Mouse (Mus musculus): ENCODE data around the gene Naa50. TPM values are rescaled to one million over a fixed set of nuclear protein-coding genes. Genes with fewer than 3 reads are reported as not detected.

Gene Naa50
- polyA plus RNA-seq, 1 experiment from 2014 or later = 121 TPM

DNA sequence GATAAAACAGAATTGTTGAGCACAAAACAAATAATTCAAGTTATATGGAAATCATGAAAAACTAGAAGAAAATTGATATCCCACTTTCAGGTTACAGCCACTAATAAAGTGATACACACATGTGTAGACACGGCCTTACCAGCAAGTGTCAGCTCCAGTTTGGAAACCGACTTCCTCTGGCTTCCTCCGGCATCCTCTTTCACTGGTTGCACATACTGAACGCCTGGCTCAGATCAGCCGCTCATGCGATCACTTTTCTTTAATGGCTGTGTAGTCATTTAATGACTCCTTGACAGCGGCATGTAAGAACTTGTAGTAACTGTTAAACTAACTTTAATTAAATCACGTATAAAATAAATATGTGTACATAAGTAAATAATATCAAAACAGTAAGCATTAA lies 66.3 kb downstream of the Naa50 start:
- Histone ChIP-seq H3K9ac (replicated peaks) (no peak overlapping the region), H3K9me3 (no peaks in the 10 kb centered on the region), H3K36me3 (peaks cover 87% of the 10 kb centered on the region), H3K27me3 (no peaks in the 10 kb centered on the region), H3K4me2 (no peak overlapping the region), H3K4me1 (replicated peaks) (no peaks in the 10 kb centered on the region), H3K4me3 (replicated peaks) (no peak overlapping the region), H3K27ac (no peak overlapping the region)
- no peak for ATAC-seq (ENCODE audit: insufficient number of reproducible peaks, insufficient read depth, low FRiP score, low TSS enrichment, low read depth)
- WGBS = 86% methylated on average over 8 of the region's 8 CpGs

DNA sequence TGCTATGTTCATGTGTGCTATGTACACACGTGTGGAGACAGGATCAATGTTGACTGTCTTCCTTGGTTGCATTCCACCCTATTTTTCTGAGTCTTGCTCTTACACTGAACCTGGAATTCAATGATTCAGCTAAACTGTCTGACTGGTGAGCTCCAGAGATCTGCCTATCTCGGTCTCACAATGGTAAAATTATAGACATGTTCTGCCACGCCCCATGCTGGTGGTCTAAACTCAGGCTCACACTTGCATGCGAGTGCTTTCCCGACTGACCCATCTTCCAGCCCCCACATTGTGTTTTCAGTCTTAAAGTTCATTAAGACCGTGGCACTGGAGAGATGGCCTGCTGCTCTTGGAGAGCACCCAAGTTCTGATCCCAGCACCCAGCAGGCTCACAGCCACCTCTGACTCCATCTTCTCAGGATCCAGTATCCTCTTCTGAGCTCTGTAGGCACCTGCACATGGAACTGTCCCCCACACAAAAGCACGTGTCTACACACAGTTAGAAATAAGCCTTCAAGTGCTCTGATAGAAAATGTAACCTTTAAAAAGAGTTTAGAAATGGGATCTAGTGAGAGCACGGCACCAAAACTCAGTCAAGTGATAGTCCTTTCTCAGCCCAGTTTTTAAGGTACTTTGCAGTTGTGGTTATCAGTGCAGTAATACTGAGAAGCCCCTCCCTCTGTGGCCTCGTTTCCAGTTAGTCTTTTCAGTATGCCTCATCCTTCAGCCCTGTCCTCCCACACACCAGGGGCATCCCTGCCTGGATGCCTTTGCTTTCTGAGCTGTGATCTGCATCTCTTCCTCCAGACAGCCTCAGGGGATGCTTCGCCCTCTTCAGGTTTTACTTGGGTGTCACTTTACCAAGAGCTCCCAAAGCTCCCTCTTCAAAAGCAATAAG lies 70.8 kb downstream of the Naa50 start:
- no peak for ATAC-seq (ENCODE audit: insufficient number of reproducible peaks, insufficient read depth, low FRiP score, low TSS enrichment, low read depth)
- H3K36me3 ChIP-seq = peaks cover 93% of the 10 kb centered on the region
- no peaks in the 10 kb centered on the region for H3K4me1 ChIP-seq (replicated peaks)
- H3K27me3 ChIP-seq = no peaks in the 10 kb centered on the region
- 83% methylated on average over 10 of the region's 10 CpGs for WGBS
- no peak overlapping the region for H3K27ac ChIP-seq
- no peak overlapping the region for H3K9ac ChIP-seq (replicated peaks)
- H3K4me3 ChIP-seq (replicated peaks) = no peak overlapping the region
- no peak overlapping the region for H3K4me2 ChIP-seq
- H3K9me3 ChIP-seq = no peaks in the 10 kb centered on the region

DNA sequence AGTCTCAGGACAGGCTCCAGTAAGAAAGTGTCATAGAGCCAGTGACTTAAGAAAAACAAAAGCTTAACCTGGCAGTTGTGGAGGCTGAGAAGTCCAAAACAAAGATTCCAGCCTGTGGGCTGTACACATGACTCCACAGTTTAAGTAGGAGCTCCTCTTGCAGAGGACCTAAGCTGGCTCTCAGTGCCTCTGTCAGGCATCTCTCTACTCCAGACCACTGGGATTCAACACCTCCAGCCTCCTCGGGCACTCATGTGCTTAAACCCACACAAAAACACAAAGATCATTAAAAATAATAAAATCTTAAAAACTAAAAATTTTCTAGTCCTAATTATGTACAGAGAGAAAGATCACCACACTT lies 71.4 kb downstream of the Naa50 start:
- H3K4me1 ChIP-seq (replicated peaks) = no peaks in the 10 kb centered on the region
- H3K4me3 ChIP-seq (replicated peaks) = no peak overlapping the region
- no peaks in the 10 kb centered on the region for H3K9me3 ChIP-seq
- H3K9ac ChIP-seq (replicated peaks) = no peak overlapping the region
- no peak for ATAC-seq (ENCODE audit: insufficient number of reproducible peaks, insufficient read depth, low FRiP score, low TSS enrichment, low read depth)
- H3K4me2 ChIP-seq = no peak overlapping the region
- no peaks in the 10 kb centered on the region for H3K27me3 ChIP-seq
- 90% methylated on average over 1 of the region's 1 CpGs for WGBS
- H3K36me3 ChIP-seq = peaks cover 93% of the 10 kb centered on the region
- H3K27ac ChIP-seq = no peak overlapping the region

DNA sequence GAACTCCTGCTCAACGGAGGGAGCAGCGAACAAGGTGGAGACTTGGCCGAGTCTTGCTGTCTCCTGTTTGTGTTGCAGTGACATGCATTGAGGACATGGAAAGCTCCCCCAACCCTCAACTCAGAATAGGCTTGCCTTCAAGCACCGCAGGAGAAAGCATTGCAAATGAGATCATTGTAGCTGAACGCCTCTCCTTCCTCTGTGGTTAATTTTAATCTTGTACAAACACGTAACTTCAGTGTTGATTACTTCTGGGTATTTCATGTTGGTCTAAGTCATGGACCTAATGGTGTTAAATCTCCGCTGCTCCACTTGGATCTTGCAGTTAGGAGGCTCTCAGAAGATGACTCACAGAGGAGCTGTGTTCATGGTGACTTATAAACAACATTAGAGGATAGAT lies 73.1 kb downstream of the Naa50 start:
- 94% methylated on average over 7 of the region's 7 CpGs for whole genome bisulfite sequencing
- Histone ChIP-seq H3K9ac (replicated peaks) (no peak overlapping the region), H3K27me3 (no peaks in the 10 kb centered on the region), H3K36me3 (peaks cover 94% of the 10 kb centered on the region), H3K9me3 (no peaks in the 10 kb centered on the region), H3K27ac (no peak overlapping the region), H3K4me3 (replicated peaks) (no peak overlapping the region), H3K4me1 (replicated peaks) (no peaks in the 10 kb centered on the region), H3K4me2 (no peak overlapping the region)
- no peak for ATAC-seq (ENCODE audit: insufficient number of reproducible peaks, insufficient read depth, low FRiP score, low TSS enrichment, low read depth)

Other genes starting within 250 kb of the Naa50 start
- 32.1 and 37.7 TPM in 2 replicates for gene Qtrt2, start 213.0 kb upstream of the Naa50 start, polyA plus RNA-seq (2016; fragmentation: Nextera tagmentation; extraction: Ambion mirVana)
- gene Zdhhc23, start 160.0 kb upstream of the Naa50 start, polyA plus RNA-seq (2016; fragmentation: Nextera tagmentation; extraction: Ambion mirVana) = 0.77 and 0.83 TPM in 2 replicates
- gene Gramd1c, start 76.5 kb upstream of the Naa50 start, polyA plus RNA-seq (2016; fragmentation: Nextera tagmentation; extraction: Ambion mirVana) = 6.4 and 7.3 TPM in 2 replicates
- 34.2 and 43.7 TPM in 2 replicates for gene Atp6v1a, start 125 bp upstream of the Naa50 start, polyA plus RNA-seq (2016; fragmentation: Nextera tagmentation; extraction: Ambion mirVana)
- gene Usf3, start 33.4 kb downstream of the Naa50 start, polyA plus RNA-seq (2016; fragmentation: Nextera tagmentation; extraction: Ambion mirVana) = 3.6 and 4.5 TPM in 2 replicates
- gene Sidt1, start 193.4 kb downstream of the Naa50 start, polyA plus RNA-seq (2016; fragmentation: Nextera tagmentation; extraction: Ambion mirVana) = 0.06 and 0.10 TPM in 2 replicates
- 27.5 and 32.2 TPM in 2 replicates for gene Spice1, start 207.3 kb downstream of the Naa50 start, polyA plus RNA-seq (2016; fragmentation: Nextera tagmentation; extraction: Ambion mirVana)

Data from limb, embryonic 12.5 days (tissue).